Mouse (Mus musculus) forebrain, embryonic 12.5 days (tissue): Measurements from ENCODE around the gene Ufm1. TPM values are rescaled to one million over a fixed set of nuclear protein-coding genes. Genes with fewer than 3 reads are reported as not detected.

Experiments used
- ATAC-seq: fragments of 200-750 bp; cut with Nextera tagmentation; 2 replicates; pipeline ENCODE4 v1.8.0; 2017; ENCODE audit warnings: moderate TSS enrichment; ENCODE audit not compliant: low FRiP score
- H3K27ac ChIP-seq: fragments of 300-500 bp; sonication (generic); 2 replicates; pipeline ENCODE4 v1.5.1; 2016; ENCODE audit warnings: mild to moderate bottlenecking
- H3K27me3 ChIP-seq: fragments of 300-500 bp; sonication (generic); 2 replicates; pipeline ENCODE4 v1.6.1; 2016; ENCODE audit warnings: mild to moderate bottlenecking
- H3K36me3 ChIP-seq: fragments of 300-500 bp; sonication (generic); replicated peaks from 2 replicates; pipeline ENCODE4 v1.6.1; 2016; ENCODE audit warnings: mild to moderate bottlenecking
- H3K4me1 ChIP-seq: fragments of 300-500 bp; sonication (generic); 2 replicates; pipeline ENCODE4 v1.6.1; 2016
- H3K4me2 ChIP-seq: fragments of 300-500 bp; sonication (generic); 2 replicates; pipeline ENCODE4 v1.6.1; 2016; ENCODE audit warnings: mild to moderate bottlenecking, moderate library complexity
- H3K4me3 ChIP-seq: fragments of 300-500 bp; sonication (generic); replicated peaks from 2 replicates; pipeline ENCODE4 v1.5.1; 2016; ENCODE audit warnings: mild to moderate bottlenecking
- H3K9ac ChIP-seq: fragments of 300-500 bp; sonication (generic); 2 replicates; pipeline ENCODE4 v1.6.1; 2016; ENCODE audit warnings: mild to moderate bottlenecking
- H3K9me3 ChIP-seq: fragments of 300-500 bp; sonication (generic); 2 replicates; pipeline ENCODE4 v1.6.1; 2016
- WGBS: fragments of 180-500 bp; shearing (Covaris S2); methylation state at CpG from one replicate; pipeline ENCODE4 v1.1.7; 2016; 5-methylcytosine and 5-hydroxymethylcytosine counted together
- polyA plus RNA-seq: library from polyadenylated mRNA; unstranded; fragments of >200 nt; fragmentation: Nextera tagmentation; extraction: Ambion mirVana; gene quantifications from 2 replicates; pipeline ENCODE4 v1.2.1, GENCODE M21; 2016

The Ufm1 gene
- polyA plus RNA-seq, 1 experiment from 2014 or later = 94.4 TPM

- Histone ChIP-seq H3K36me3 (no peaks in the 10 kb centered on the region), H3K9me3 (no peaks in the 10 kb centered on the region), H3K4me1 (no peaks in the 10 kb centered on the region), H3K9ac (no peak overlapping the region), H3K4me3 (no peak overlapping the region), H3K27ac (no peak overlapping the region), H3K27me3 (no peaks in the 10 kb centered on the region), H3K4me2 (no peak overlapping the region)
- ATAC-seq = no peak
- WGBS = 77% methylated on average over 2 of the region's 2 CpGs
These were observed 29.4 kb downstream of the Ufm1 start for GRCm38 (mm10) chr3:53834238-53834637.

DNA sequence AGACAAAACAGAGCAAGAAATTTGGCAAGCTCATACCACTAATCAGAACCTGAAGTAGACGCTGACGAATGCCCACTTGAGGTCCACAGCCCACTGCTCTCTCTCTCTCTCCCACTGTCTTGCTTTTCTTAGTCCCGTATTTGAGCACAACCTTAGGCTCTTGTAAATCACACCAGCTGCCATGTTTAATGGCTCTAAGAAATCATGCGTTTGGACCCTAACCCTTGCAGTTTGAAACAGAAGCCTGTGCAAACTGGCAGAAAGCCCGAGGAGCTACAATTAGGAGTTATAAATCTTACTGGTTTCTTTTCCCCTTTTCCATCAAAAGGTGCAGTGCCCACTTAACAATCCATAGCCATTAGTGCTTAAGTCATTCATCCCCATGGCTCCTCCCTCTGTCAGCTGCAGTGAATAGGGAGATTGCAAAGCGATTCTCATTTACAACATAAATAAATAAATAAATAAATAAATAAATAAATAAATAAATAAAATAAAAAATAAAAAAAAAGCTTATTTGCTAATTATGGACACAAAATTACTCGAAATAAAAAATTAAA, 50.1 kb downstream of the Ufm1 start:
- H3K9me3 ChIP-seq = no peaks in the 10 kb centered on the region
- no peak overlapping the region for H3K4me3 ChIP-seq
- no peak overlapping the region for H3K9ac ChIP-seq
- H3K27me3 ChIP-seq = no peaks in the 10 kb centered on the region
- H3K36me3 ChIP-seq = no peaks in the 10 kb centered on the region
- H3K4me1 ChIP-seq = no peaks in the 10 kb centered on the region
- ATAC-seq = no peak
- WGBS = 84% methylated on average over 7 of the region's 7 CpGs
- no peak overlapping the region for H3K4me2 ChIP-seq
- H3K27ac ChIP-seq = no peak overlapping the region

Other genes with a start within 250 kb of the Ufm1 start
- gene Frem2, start 206.5 kb downstream of the Ufm1 start, polyA plus RNA-seq = 1.9 and 2.1 TPM in 2 replicates
- not detected in 2 replicates for gene Gm10985, start 18.7 kb downstream of the Ufm1 start, polyA plus RNA-seq